Mouse (Mus musculus) adrenal gland, postnatal 36 days (tissue): ENCODE measurements around the gene Krtdap. TPM values are rescaled to one million over a fixed set of nuclear protein-coding genes. Genes with fewer than 3 reads are reported as not detected.
"Not testable (repeated sequence)": the region's sequence is repeated elsewhere in the genome, so short reads cannot be mapped to it uniquely, and the experiment has no call there.

Experiments used
- DNase-seq, 2 experiments: peaks; one replicate each; pipeline ENCODE4 v3.0.0; 2021; ENCODE audit warnings: mixed read lengths in 1 of 2
- long read RNA-seq, 2 experiments: library from polyadenylated mRNA; stranded (forward); transcript quantifications; one replicate each; pipeline ENCODE4 v2.0.0; 2021; ENCODE audit warnings: borderline sequencing depth in 2 of 2
- total RNA-seq, 2 experiments: library from RNA; stranded (reverse); gene quantifications; 2 replicates each; pipeline ENCODE4 v1.2.3; 2021

Krtdap gene
- total RNA-seq, result 1 to 10 TPM in 1 of 2 experiments, not detected in 1; 2.8 TPM
- long read RNA-seq, experiment 1, result 0 reads
- long read RNA-seq, experiment 2, partial matches to known transcripts, result 0 of 1 reads
- long read RNA-seq, experiment 2, other reads (novel, unspliced or antisense), result 0 of 1 reads

GRCm38 (mm10) chr7:30787377-30788022, at the start of gene Krtdap:
Gene Krtdap, plus strand, starts transcription at chr7:30787896.
- DNase-seq, result no peak

- not testable (repeated sequence) for DNase-seq
These were observed 45.1 kb upstream of the Krtdap start for GRCm38 (mm10) chr7:30742570-30742969.

GRCm38 (mm10) chr7:30743617-30744016, 44.1 kb upstream of the Krtdap start, which contains the start of gene Gapdhs:
Gene Gapdhs, minus strand, starts transcription at chr7:30743681.
- DNase-seq, result not testable (repeated sequence)

GRCm38 (mm10) chr7:30744022-30744598, 43.6 kb upstream of the Krtdap start:
- DNase-seq, result peak; percentile 75 to 79

GRCm38 (mm10) chr7:30747525-30748204, 40.0 kb upstream of the Krtdap start:
- DNase-seq, result no peak

GRCm38 (mm10) chr7:30749824-30750606, 37.7 kb upstream of the Krtdap start:
- DNase-seq, result no peak

GRCm38 (mm10) chr7:30751086-30751669, 36.5 kb upstream of the Krtdap start, which contains the start of gene Sbsn:
Gene Sbsn, plus strand, starts transcription at chr7:30751471.
- DNase-seq, result peak; percentile 64 to 72

GRCm38 (mm10) chr7:30757001-30757400, 30.7 kb upstream of the Krtdap start:
- DNase-seq, result no peak

- DNase-seq, result peak; percentile 81 to 86
These were observed 28.8 kb upstream of the Krtdap start for GRCm38 (mm10) chr7:30758853-30759252.

GRCm38 (mm10) chr7:30761769-30762352, 25.8 kb upstream of the Krtdap start:
- DNase-seq, result no peak

GRCm38 (mm10) chr7:30763456-30763855, 24.2 kb upstream of the Krtdap start, which contains the start of gene Dmkn:
Gene Dmkn, plus strand, starts transcription at chr7:30763756.
- DNase-seq, result no peak

- no peak for DNase-seq
These were observed 22.5 kb upstream of the Krtdap start for GRCm38 (mm10) chr7:30765173-30765572.

GRCm38 (mm10) chr7:30766408-30766807, 21.3 kb upstream of the Krtdap start:
- no peak for DNase-seq

GRCm38 (mm10) chr7:30769236-30769635, 18.5 kb upstream of the Krtdap start:
- DNase-seq, result no peak

GRCm38 (mm10) chr7:30776104-30776503, 11.6 kb upstream of the Krtdap start:
- no peak for DNase-seq

- DNase-seq, result no peak
These were observed 10.6 kb upstream of the Krtdap start for GRCm38 (mm10) chr7:30777081-30777579.

- no peak for DNase-seq
These were observed 9.8 kb upstream of the Krtdap start for GRCm38 (mm10) chr7:30777911-30778310.

- peak in 1 of 2 experiments; percentile 40 for DNase-seq
These were observed 5.9 kb upstream of the Krtdap start for GRCm38 (mm10) chr7:30781792-30782191.

- no peak for DNase-seq
These were observed 5.0 kb upstream of the Krtdap start for GRCm38 (mm10) chr7:30782658-30783057.

- no peak for DNase-seq
These were observed 2.5 kb upstream of the Krtdap start for GRCm38 (mm10) chr7:30785154-30785553.
